Mouse (Mus musculus) midbrain, postnatal 0 days (tissue): Measurements from ENCODE around the gene Dhx32. TPM values are rescaled to one million over a fixed set of nuclear protein-coding genes. Genes with fewer than 3 reads are reported as not detected.
A peak's percentile ranks its signal among the peaks of the same experiment; 100 is the strongest.

Experiments
- ATAC-seq: fragments of 200-750 bp; cut with Nextera tagmentation; 2 replicates; pipeline ENCODE4 v1.8.0; 2017; ENCODE audit warnings: moderate number of reproducible peaks, mild to moderate bottlenecking, moderate TSS enrichment, moderate library complexity; ENCODE audit not compliant: low FRiP score
- DNase-seq: peaks from one replicate; pipeline ENCODE4 v3.0.0-alpha.2; 2015; ENCODE audit warnings: low spot score
- H3K27ac ChIP-seq: fragments of 300-500 bp; sonication (generic); 2 replicates; pipeline ENCODE4 v1.5.1; 2014; ENCODE audit warnings: low read depth, mild to moderate bottlenecking, low read length, mixed read lengths
- H3K27me3 ChIP-seq: fragments of 300-500 bp; sonication (generic); 2 replicates; pipeline ENCODE4 v1.6.1; 2014; ENCODE audit warnings: low read length, control low read depth, mixed read lengths; ENCODE audit not compliant: insufficient read depth
- H3K36me3 ChIP-seq: fragments of 300-500 bp; sonication (generic); 2 replicates; pipeline ENCODE4 v1.6.1; 2014; ENCODE audit warnings: low read length, control low read depth, mixed read lengths; ENCODE audit not compliant: insufficient read depth
- H3K4me1 ChIP-seq: fragments of 300-500 bp; sonication (generic); 2 replicates; pipeline ENCODE4 v1.6.1; 2014; ENCODE audit warnings: mild to moderate bottlenecking, control low read depth, antibody characterized with exemption, low read length, mixed read lengths; ENCODE audit not compliant: insufficient read depth
- H3K4me2 ChIP-seq: fragments of 300-500 bp; sonication (generic); 2 replicates; pipeline ENCODE4 v1.6.1; 2014; ENCODE audit warnings: low read depth, mild to moderate bottlenecking, low read length, mixed read lengths; ENCODE audit not compliant: poor library complexity, severe bottlenecking
- H3K4me3 ChIP-seq: fragments of 300-500 bp; sonication (generic); 2 replicates; pipeline ENCODE4 v1.5.1; 2014; ENCODE audit warnings: low read depth, mild to moderate bottlenecking, low read length, moderate library complexity
- H3K9ac ChIP-seq: fragments of 300-500 bp; sonication (generic); replicated peaks from 2 replicates; pipeline ENCODE4 v1.6.1; 2014; ENCODE audit warnings: mild to moderate bottlenecking, low read length, moderate library complexity, mixed read lengths; ENCODE audit not compliant: poor library complexity, severe bottlenecking
- H3K9me3 ChIP-seq: fragments of 300-500 bp; sonication (generic); 2 replicates; pipeline ENCODE4 v1.6.1; 2016; ENCODE audit warnings: low read length, control low read depth
- CTCF ChIP-seq: IDR thresholded peaks from 2 replicates; pipeline ENCODE4 v1.5.1; 2016; ENCODE audit warnings: antibody characterized with exemption, mild to moderate bottlenecking
- WGBS: fragments of 180-500 bp; shearing (Covaris S2); extraction: QIAGEN DNeasy Blood & Tissue Kit; methylation state at CpG from one replicate; pipeline ENCODE4 v1.1.7; 2014; 5-methylcytosine and 5-hydroxymethylcytosine counted together
- polyA plus RNA-seq: library from polyadenylated mRNA; unstranded; fragments of >200 nt; fragmentation: Nextera tagmentation; extraction: Ambion mirVana; gene quantifications from 2 replicates; pipeline ENCODE4 v1.2.1, GENCODE M21; 2015
- total RNA-seq: library from RNA; depleted of rRNA; stranded (reverse); fragments of >200 nt; gene quantifications from 2 replicates; pipeline ENCODE4 v1.2.3, GENCODE M21; 2014

The Dhx32 gene
- total and polyA plus RNA-seq, 2 experiments from 2014 or later = 35.5 to 48.0 TPM

DNA sequence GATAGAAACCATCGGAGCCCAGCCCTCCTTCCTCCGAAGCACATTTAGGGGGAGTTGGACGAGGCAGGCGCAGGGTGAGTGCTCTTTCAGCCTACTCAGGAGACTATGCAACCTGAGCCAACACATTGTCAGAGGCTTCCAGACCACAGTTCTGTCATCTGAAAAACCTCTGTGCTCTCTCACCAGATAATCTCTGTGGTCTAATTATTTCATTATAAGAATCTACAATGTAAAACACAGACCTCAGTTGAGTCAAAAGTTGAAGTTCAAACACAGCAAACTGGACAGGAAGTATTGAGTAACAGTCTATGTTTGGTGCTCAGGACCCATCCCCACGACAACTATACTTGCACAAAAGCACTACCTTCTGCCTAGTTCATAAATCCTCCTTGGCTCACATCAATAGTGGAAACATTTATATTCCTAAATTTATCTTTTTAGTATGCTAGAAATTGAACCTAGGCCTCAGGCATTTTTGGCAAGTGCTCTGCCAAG is 24.5 kb downstream of the Dhx32 start:
- no peaks in the 10 kb centered on the region for H3K9me3 ChIP-seq
- no peaks in the 10 kb centered on the region for H3K4me1 ChIP-seq
- 0 out of 2 replicates have a peak overlapping the region, but pooled peaks have one; percentile 13 for H3K9ac ChIP-seq
- peaks cover 7% of the 10 kb centered on the region; the same call in 1 of the 2 replicates for H3K36me3 ChIP-seq
- no peak overlapping the region; the same call in 1 of the 2 replicates for H3K27ac ChIP-seq
- no peak for ATAC-seq
- H3K27me3 ChIP-seq = no peaks in the 10 kb centered on the region
- no peak for DNase-seq
- 29% methylated on average over 5 of the region's 5 CpGs for WGBS
- no peak overlapping the region for H3K4me2 ChIP-seq
- TF ChIP-seq CTCF = no peak
- H3K4me3 ChIP-seq = no peak overlapping the region

DNA sequence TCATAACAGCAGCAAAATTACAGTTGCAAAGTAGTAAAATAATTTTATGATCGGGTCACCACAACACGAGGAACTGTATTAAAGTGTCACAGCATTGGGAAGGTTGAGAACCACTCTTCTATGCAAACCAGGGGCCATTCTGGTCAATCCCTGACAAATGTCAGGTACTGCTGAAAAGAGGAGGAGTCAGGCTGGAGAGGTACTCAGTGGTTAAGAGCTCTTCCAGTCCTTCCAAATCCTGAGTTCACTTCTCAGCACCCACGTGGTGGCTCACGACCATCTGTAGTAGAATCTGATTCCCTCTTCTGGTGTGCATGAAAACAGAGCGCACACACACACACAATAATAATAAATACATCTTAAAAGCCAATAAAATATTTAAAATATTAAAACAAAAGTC is 31.4 kb downstream of the Dhx32 start:
- Histone ChIP-seq H3K9me3 (no peaks in the 10 kb centered on the region), H3K27ac (no peak overlapping the region), H3K36me3 (peaks cover 13% of the 10 kb centered on the region), H3K4me1 (no peaks in the 10 kb centered on the region), H3K27me3 (no peaks in the 10 kb centered on the region), H3K9ac (no peak overlapping the region), H3K4me2 (no peak overlapping the region), H3K4me3 (no peak overlapping the region)
- no peak for TF ChIP-seq CTCF
- DNase-seq (no peak), ATAC-seq (no peak)
- 84% methylated on average over 5 of the region's 5 CpGs for WGBS

DNA sequence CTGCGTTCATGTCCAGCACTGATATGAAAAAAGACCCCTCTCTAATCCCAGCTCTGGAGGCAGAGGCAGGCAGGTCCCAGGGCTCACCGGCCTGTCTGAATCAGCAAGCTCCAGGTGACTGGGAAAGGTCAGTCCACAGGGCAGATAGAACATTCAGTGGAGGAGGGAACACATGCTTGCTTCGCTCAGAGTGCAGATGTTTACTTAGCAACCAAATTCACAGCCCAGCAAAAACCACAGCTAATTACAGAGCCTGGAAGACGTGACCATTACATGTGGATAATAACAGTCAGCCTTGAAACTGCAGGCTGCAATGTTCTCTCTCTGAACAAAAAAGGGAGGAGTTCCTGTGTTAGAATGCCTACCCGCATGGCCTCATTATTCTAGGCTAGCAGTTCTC is 31.9 kb downstream of the Dhx32 start:
- Histone ChIP-seq H3K9me3 (no peaks in the 10 kb centered on the region), H3K4me2 (no peak overlapping the region), H3K4me1 (no peaks in the 10 kb centered on the region), H3K27ac (no peak overlapping the region), H3K4me3 (no peak overlapping the region), H3K27me3 (no peaks in the 10 kb centered on the region), H3K9ac (no peak overlapping the region), H3K36me3 (peaks cover 13% of the 10 kb centered on the region)
- 77% methylated on average over 5 of the region's 5 CpGs for WGBS
- ATAC-seq (no peak), DNase-seq (no peak)
- TF ChIP-seq CTCF = no peak

DNA sequence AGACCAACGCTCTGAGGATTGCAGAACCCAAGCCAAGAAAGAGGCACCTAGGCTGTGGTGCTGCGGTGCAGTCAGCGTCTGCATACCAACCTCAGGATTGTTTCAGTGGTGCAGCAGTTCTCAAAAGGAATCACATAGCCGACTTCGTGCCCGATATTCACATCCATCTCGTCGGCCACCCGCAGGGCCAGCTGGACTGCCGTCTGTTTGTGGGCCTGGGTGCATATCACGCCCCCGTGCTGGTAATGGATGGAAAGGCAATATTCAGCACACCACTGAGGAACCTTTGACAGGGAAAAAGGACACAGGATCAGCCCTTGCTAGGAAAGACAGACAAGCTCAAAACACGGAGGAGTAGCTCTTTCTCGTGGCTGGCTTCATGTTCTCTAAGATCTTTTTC is 33.8 kb downstream of the Dhx32 start:
- DNase-seq (no peak), ATAC-seq (no peak)
- H3K36me3 ChIP-seq = peaks cover 13% of the 10 kb centered on the region
- no peaks in the 10 kb centered on the region for H3K27me3 ChIP-seq
- no peak overlapping the region for H3K9ac ChIP-seq
- 86% methylated on average over 14 of the region's 14 CpGs for WGBS
- H3K4me2 ChIP-seq = no peak overlapping the region
- H3K9me3 ChIP-seq = no peaks in the 10 kb centered on the region
- TF ChIP-seq CTCF = no peak
- H3K4me1 ChIP-seq = no peaks in the 10 kb centered on the region
- no peak overlapping the region for H3K4me3 ChIP-seq
- H3K27ac ChIP-seq = no peak overlapping the region

DNA sequence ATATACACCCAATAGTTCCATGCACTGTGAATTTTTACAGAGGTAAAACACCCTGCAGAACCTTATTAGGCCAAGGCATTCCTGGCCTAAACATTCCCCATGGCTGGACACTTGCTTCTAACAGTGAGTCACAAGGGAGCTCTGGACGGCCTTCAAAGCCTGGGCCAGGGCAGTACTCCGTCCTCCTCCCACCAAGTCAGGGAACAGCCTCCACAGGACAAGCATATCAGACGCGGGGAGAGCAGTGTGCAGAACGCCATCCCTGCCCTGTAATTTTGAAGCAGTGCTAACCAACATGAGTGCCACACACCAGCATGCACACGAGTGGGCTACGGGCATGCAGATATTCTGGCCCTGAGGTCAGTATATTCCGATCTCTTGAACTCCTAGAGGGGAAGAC is 35.2 kb downstream of the Dhx32 start:
- Histone ChIP-seq H3K36me3 (peaks cover 14% of the 10 kb centered on the region), H3K27me3 (no peaks in the 10 kb centered on the region), H3K4me1 (no peaks in the 10 kb centered on the region), H3K9me3 (no peaks in the 10 kb centered on the region), H3K9ac (no peak overlapping the region), H3K27ac (no peak overlapping the region), H3K4me3 (no peak overlapping the region), H3K4me2 (no peak overlapping the region)
- ATAC-seq (no peak), DNase-seq (no peak)
- no peak for TF ChIP-seq CTCF
- WGBS = 90% methylated on average over 8 of the region's 8 CpGs

DNA sequence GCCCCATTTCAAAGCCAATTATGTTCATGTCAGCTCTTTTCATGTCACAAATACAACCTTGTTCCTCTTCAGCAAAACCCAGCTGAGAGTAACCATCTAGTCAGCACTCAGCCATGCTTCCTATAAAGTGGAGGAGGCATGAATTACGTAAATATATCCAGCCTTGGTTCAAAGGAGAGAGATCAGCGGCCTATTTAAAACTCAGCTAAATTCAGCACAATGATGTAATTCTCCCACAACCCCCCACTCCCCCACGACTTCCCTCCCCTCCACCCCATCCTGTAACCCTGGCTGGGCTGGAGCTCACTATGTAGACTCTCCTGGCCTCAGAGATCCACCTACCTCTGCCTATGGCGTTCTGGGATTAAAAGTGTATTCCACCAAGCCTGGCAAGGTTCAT is 37.8 kb downstream of the Dhx32 start:
- Histone ChIP-seq H3K9ac (no peak overlapping the region), H3K4me3 (no peak overlapping the region), H3K27ac (no peak overlapping the region), H3K27me3 (no peaks in the 10 kb centered on the region), H3K9me3 (no peaks in the 10 kb centered on the region), H3K36me3 (peaks cover 36% of the 10 kb centered on the region), H3K4me2 (no peak overlapping the region), H3K4me1 (no peaks in the 10 kb centered on the region)
- 53% methylated on average over 4 of the region's 4 CpGs for WGBS
- DNase-seq (no peak), ATAC-seq (no peak)
- TF ChIP-seq CTCF = no peak
